Mouse (Mus musculus): ENCODE data around the gene Cachd1.

Cachd1 gene

DNA sequence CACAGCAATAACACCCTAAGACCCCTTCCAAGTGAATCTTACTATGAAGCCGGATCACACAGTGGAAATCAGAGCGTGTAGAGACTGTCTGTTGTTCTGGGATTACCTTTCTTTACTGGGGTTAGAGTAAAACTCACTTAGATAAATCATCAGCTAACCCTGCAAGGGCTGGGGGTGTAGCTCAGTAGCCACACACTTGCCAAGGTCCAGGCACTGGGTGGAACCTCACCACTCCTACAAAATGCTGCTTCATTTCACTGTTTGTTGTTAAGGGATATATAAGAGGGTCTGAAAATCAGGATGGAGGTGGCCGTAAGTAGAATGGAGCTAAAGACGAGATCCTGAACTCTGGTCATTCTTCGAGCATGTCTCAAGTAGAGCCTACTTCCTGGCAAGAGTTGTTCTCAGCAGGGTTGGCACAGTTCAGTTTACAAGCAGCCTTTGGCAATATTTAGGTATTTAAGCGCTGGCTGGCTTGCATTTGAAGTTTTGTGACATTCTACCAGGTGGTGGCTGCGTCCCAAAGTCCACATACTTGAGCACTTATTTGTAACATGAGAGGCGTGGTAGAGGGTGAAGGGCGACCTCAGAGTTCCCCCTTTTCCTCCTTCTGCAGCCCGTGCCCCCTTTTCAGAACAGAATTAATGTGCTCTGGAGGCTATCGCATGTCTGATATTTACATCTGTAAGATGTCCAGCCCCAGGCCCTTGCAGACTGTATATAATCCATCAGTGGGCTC, 146.5 kb downstream of the Cachd1 start:
- DNase-seq (ENCODE audit: low spot score): no peak

- no peak for DNase-seq (ENCODE audit: low spot score)
Measured at GRCm38 (mm10) chr4:100923598-100923997, 147.1 kb downstream of the Cachd1 start.

DNA sequence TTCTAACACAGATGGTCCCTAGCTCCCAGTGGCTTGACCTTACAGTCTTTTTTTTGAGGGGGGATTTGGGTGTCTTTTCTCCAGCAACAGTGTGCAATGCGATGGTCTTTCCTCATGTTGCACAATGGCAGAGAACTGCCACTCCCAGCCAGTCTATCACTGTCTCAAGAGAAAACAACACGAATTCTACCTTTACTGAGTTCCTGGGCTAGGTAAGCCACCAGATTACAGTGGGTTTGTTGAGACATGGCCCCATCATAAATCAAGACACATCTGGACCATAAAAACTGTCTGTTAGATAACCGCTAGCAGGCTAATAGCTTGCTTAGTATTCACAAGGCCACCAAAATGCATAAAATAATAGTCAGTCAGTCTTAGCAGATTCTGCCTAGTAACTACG, 147.8 kb downstream of the Cachd1 start:
- no peak for DNase-seq (ENCODE audit: low spot score)

- no peak for DNase-seq (ENCODE audit: low spot score)
Measured at GRCm38 (mm10) chr4:100925153-100925552, 148.7 kb downstream of the Cachd1 start.

DNA sequence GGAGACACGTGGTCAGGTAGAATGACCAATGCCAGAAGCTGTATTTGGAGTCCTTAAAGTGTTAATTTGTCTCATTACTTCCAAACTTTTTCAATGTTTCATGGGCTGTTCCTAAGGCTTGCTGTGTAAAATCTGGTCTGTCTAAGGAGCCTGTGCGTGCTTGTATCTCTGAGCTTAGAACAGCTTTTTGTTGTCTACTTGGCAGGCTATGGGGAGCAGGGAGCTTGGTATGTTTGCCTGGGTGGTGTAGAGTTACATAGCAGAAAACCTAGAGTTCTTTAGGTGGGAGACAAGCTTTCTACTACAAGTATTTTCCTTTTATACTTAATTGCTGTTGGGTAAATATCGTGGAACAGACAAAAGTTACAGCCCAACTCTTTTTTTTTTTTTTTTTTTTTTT, 150.1 kb downstream of the Cachd1 start:
- no peak for DNase-seq (ENCODE audit: low spot score)

DNA sequence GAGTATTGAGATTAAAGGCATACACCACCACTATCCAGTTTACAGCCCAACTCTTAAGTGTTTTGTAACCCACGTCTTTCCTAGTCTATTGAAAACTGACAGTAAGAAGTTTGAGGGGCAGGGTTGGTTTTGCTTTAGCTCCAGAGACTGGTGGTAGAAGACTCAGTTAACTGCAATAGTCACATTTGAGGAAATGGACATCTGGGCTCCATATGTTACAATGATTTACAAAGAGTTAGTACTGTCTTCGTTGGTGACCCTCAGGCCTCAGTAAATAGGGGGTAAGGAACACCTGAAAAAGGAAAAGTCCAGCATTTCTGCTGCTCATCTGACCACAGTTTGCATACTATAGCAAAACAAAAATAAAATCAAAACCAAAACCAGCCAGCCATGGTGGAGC, 150.6 kb downstream of the Cachd1 start:
- no peak for DNase-seq (ENCODE audit: low spot score)

GRCm38 (mm10) chr4:100943689-100944088, 167.2 kb downstream of the Cachd1 start:
- no peak for DNase-seq (ENCODE audit: low spot score)

DNA sequence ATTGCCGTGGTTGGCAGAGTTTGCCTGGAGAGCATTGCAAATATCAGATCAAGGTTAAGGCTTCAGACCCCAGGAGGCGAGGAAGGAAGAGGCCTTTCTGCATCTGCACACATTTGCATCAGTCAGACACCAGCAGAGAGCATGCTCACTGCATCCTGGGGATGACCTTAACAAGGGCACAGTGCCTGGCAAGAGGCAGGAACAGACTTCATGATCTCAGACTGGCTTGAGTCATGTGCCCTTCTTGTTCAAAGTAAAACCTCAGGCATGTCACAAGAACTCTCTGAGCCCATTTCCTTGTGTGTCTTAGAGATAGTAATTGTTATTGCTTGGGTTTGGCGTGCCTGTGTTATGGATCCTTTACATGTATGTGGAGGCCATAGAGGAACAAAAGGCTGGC, 167.8 kb downstream of the Cachd1 start:
- DNase-seq (ENCODE audit: low spot score): no peak

DNA sequence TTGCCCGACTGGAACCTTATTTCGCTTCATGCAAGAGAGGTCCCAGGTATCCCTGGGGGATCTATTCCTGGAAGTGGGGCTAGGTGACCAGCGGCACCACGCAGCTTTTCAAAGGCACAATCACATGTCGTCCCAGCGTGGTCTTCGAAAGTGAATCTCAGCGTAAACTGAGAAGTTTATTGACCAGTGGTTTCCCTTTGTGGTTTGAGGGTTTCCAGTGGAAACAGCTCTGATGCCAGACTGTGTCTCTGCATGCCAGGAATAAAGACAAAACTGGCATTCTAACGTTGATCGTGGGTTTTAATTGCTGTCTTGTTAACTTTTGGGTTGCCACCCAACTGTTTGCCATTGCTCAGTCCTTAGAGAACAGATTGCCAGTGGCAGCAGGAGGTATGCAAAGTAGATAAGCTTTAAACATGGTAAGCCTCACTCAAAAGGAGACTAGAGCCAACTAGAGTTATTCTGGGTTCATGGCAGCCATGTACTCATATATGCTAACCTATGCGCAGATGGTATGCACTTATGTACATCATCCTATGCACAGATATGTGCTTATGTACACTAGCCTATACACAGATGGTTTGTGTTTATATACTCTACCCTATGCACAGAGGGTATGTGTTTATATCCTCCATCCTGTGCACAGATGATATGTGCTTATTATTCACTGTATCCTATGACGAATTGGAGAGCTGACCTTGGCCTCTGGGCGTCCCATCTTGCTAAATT, 168.9 kb downstream of the Cachd1 start:
- peak; percentile 63 for DNase-seq (ENCODE audit: low spot score)

GRCm38 (mm10) chr4:100948494-100949425, 172.3 kb downstream of the Cachd1 start:
- no peak for DNase-seq (ENCODE audit: low spot score)

DNA sequence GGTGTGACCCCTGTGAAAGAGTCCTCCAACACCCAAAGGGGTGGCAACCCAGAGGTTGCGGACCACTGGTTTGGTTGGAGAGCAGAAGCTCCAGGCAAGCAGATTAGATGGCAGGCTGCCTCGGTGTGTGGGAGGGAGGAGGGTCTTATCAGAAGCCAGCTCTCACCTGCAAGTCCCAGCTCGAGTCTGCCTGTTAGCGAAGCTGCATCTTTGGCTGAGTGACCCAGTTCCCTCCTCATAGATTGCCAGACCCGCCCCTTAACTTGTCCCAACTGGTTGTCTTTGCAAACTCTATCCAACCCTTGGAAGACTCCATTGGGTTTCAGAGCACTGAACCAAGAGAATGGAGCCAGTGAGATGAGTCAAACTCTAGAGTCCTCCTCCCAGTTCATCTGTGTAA, 173.8 kb downstream of the Cachd1 start:
- DNase-seq (ENCODE audit: low spot score): no peak

DNA sequence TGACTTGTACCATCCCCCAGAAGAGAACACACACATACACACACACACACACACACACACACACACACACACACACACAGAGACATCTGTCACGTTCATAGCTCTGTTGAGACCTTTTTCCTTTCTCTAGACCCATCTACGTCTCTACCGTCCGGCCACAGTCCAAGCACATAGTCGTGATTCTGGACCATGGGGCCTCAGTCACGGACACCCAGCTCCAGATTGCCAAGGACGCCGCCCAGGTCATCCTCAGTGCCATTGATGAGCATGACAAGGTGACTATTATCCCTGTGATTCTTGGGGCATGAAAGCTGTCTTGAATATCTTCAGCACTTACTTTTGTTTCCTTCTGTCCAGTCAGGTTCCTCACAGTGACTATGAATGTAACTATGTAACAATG, 175.4 kb downstream of the Cachd1 start:
- no peak for DNase-seq (ENCODE audit: low spot score)

- no peak for DNase-seq (ENCODE audit: low spot score)
Measured at GRCm38 (mm10) chr4:100963341-100963740, 186.9 kb downstream of the Cachd1 start.

DNA sequence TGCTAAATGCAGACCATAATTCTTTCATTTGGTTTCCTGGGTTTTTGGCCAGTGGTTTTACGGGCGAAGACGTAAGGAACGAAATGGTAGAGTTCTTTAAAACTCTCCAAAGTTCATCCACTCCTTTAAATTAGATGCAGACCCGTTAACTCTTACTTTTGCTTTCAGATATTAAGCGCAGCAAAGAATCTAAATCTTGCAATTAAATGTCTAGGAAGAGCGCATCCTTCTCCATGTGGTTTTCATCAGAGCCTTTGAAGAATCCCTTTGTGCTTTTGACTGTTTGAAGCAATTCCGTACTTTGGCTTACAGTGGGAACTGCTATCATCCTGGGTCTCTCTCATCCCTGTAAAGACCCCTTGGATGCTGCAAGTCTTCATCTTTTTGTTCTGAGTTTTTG, 187.3 kb downstream of the Cachd1 start:
- DNase-seq (ENCODE audit: low spot score): no peak

GRCm38 (mm10) chr4:100967703-100968392, 191.4 kb downstream of the Cachd1 start:
- no peak for DNase-seq (ENCODE audit: low spot score)

DNA sequence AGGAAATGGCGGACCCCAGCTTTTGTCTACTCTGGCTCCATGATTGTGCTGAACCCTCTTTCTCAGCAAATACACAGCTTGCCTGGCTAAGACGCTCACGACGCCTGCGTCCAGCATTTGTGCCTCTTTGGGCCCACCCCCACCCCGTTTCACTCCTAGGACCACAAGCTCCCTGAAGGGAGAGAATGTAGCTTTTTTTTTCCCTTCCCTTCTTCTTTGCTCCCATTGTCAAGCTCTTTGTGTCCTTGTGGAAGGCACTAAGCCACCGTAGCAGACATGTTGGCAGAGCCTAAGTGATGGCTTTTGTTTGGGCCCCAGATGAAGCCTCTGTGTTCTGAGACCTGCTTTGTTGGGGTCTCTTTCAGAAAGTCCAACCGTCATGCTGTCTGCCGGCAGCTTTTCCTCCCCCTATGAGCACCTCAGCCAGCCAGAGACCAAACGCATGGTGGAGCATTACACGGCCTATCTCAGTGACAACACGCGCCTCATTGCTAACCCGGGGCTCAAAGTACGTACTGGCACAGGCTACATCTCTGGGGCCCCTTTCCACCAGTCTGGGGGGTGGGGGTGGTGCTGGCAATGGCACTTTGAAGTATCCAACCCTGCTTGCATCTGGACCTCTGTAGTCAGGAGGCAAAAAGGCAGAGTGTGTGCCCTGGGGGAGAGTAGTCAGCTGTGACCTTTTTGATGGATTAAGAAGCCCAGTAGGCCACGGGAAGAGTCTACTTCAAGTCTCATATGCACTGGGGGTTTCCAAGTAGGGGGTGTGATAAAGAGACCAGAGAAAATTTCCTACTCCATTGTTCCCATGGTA, 197.4 kb downstream of the Cachd1 start:
- DNase-seq (ENCODE audit: low spot score): no peak

DNA sequence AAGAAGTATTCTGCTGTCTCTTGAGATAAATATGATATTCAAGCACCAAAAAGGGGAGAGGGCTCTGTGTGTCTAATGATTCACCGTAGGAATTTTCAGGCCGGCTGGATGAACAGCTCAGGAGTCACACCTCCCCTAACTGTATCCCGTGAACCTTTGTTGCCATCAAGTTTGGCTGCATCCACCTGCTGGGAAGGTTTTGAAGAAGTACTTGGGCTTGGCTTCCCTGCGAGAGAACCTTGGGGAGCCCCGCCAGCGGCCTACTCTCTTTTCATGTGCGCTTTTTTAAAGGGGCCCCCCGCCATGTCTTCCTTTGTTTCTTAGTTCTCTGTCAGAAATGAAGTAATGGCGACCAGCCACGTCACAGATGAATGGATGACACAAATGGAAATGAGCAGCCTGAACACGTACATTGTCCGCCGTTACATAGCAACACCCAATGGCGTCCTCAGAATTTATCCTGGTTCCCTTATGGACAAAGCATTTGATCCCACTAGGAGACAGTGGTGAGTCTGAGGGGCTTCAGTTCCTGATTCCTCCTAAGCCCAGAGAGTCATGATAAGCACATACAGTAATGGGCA, 198.1 kb downstream of the Cachd1 start:
- DNase-seq (ENCODE audit: low spot score): no peak

DNA sequence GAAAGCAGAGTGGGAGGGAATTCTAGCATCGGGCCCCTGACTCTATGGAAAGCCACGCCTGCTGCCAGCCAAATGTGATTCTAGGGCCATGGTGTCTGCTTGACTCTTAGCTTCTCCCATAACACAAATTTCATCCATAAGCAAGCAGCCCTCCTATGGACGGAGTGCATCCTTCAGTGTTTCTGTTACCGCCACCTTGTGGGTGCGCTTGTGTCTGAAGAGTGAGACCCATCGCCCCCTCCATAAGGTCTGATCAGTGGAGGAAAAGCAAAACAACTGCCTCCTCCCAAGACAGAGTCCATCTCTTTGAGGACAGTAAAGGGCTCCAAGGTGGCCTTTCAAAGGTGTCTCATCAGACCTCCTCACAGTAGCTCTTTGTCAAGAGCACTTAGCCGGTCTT, 201.0 kb downstream of the Cachd1 start:
- no peak for DNase-seq (ENCODE audit: low spot score)

DNA sequence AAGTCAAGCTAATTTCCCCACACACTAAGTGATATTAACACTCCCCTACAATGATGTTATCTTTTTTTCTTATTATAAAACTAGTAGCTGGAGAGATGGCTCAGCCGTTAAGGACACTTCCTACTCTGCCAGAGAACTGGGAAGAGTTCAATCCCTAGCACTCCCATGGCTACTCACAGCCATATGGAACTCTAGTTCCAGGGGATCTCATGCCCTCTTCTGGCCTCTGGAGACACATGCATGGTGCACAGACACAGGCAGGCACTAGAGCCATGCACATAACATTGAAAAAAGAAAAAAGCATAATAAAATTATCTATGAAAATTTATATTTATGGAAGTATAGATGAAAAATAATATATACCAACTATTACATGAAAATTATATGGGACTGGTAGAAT, 210.7 kb downstream of the Cachd1 start:
- no peak for DNase-seq (ENCODE audit: low spot score)

GRCm38 (mm10) chr4:100988231-100988799, 211.8 kb downstream of the Cachd1 start:
- peak; percentile 32 for DNase-seq (ENCODE audit: low spot score)

Measured in layer of hippocampus, adult 11-12 months (tissue).